Mouse (Mus musculus) inflammation-experienced regulatory T-cells, adult 6 months (primary cell): ENCODE results near the gene Nup214. TPM values are rescaled to one million over a fixed set of nuclear protein-coding genes. Genes with fewer than 3 reads are reported as not detected.

Source experiments
- polyA plus RNA-seq, 3 experiments: library from polyadenylated mRNA; unstranded; fragments of 100-300 nt; shearing (Covaris generic); gene quantifications; one replicate each; pipeline ENCODE4 v1.2.1; 2017

Gene Nup214
- polyA plus RNA-seq, 3 experiments from 2014 or later, result 75.0 to 105 (median 96.0) TPM

Other genes with a start within 250 kb of the Nup214 start
- 1 to 10 TPM in 1 of 3 experiments, under 1 TPM in 2; 0.60 to 1.1 (median 0.79) TPM for gene Qrfp, start 163.9 kb upstream of the Nup214 start, polyA plus RNA-seq
- under 1 TPM in 1 of 3 experiments, not detected in 2; 0.22 TPM for gene Fibcd1, start 128.4 kb upstream of the Nup214 start, polyA plus RNA-seq
- not detected for gene Lamc3, start 87.1 kb upstream of the Nup214 start, polyA plus RNA-seq
- gene Aif1l, start 24.3 kb upstream of the Nup214 start, polyA plus RNA-seq, result 1 to 10 TPM in 1 of 3 experiments, not detected in 2; 1.4 TPM
- 10 to 100 TPM; 21.3 to 26.7 (median 22.5) TPM for gene Fam78a, start 110.4 kb downstream of the Nup214 start, polyA plus RNA-seq
- gene Plpp7, start 121.1 kb downstream of the Nup214 start, polyA plus RNA-seq, result not detected
- 10 to 100 TPM; 33.6 to 40.3 (median 35.2) TPM for gene Prrc2b, start 176.6 kb downstream of the Nup214 start, polyA plus RNA-seq